Mouse (Mus musculus): Measurements from ENCODE around the gene Bmx. TPM values are rescaled to one million over a fixed set of nuclear protein-coding genes. Genes with fewer than 3 reads are reported as not detected.

The Bmx gene
- polyA plus RNA-seq (2014; fragmentation: Nextera tagmentation; extraction: Ambion mirVana): 0.87 and 0.91 TPM in 2 replicates

DNA sequence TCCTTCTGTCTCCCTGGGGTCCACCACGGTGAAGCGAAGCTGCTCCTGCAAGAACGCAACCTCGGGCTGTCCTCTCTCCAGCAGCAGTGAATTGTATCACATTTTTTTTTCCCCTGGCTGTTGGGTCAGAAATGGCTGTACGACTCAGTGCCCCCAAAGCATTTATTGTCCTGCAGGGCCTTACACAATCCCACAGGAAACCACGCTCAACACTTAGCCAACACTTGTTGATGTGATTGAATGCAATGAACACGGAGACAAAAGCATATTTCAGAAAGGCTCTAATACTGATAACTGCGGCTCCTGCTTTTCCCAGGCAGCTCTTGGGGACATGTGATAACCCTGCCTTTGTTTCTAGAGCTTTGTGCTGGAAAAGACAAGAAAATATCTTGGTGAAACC lies at the start of gene Bmx:
Bmx (minus strand) TSS at position 137 of the 400 bp plus-strand sequence.
- no peak for ATAC-seq (ENCODE audit: insufficient number of reproducible peaks, low FRiP score, low TSS enrichment, low read depth)
- DNase-seq (ENCODE audit: low spot score): peak; percentile 31
- Histone ChIP-seq H3K4me3 (ENCODE audit: low read depth, low read length) (no peak within 1 kb of the TSS), H3K4me1 (ENCODE audit: control insufficient read depth, insufficient read depth, low read length) (no peaks in the 10 kb centered on the region), H3K4me2 (ENCODE audit: low read depth, severe bottlenecking) (no peak within 1 kb of the TSS), H3K36me3 (ENCODE audit: control insufficient read depth, insufficient read depth, low read length) (no peaks in the 10 kb centered on the region), H3K27me3 (ENCODE audit: control insufficient read depth, insufficient read depth, low read length) (0 out of 2 replicates have a peak, but pooled peaks cover 6% of the 10 kb centered on the region), H3K9ac (ENCODE audit: low read length) (no peak within 1 kb of the TSS), H3K27ac (replicated peaks; ENCODE audit: low read depth, low read length) (no peak within 1 kb of the TSS), H3K9me3 (ENCODE audit: control insufficient read depth, low read length) (no peaks in the 10 kb centered on the region)
- 54% methylated on average over 8 of the region's 8 CpGs for whole genome bisulfite sequencing

DNA sequence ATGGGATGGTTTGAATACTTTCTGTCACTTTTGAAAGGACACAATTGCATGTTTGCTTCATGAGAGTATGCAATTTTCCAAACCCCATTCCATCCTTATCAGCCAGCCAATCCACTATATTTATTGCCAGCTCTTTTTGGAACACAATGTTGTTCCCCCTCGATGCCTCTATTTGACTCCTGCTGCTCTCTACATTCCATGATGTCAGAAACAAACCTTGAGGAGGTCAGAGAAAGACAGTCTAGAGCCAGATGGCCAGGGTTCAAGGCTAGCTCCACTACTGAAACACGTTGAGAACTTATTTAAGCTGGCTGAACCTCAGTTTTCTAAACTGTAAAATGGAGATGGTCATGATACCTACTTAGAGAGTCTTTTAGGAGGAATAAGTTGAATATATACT lies 48.3 kb upstream of the Bmx start:
- Histone ChIP-seq H3K27me3 (ENCODE audit: control insufficient read depth, insufficient read depth, low read length) (no peaks in the 10 kb centered on the region), H3K4me1 (ENCODE audit: control insufficient read depth, insufficient read depth, low read length) (no peaks in the 10 kb centered on the region)
- WGBS: 69% methylated on average over 2 of the region's 2 CpGs

DNA sequence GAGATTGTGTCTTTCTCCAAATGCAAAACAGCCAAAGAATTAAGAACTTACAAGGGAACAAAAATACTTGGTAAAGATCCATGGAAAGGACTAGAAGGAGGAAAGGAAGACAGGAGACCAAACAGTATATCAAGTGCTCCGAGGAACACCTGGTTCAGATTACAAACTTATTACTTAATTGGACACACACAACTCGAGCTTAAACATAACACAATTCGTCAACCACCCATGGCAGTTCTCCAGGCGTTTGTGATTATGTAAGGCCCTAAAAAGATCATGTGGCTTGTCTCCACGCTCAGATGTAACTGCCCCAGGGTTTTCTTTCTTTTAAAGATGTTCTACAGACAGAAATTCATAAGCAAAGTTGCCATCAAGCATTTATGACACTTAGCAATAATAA lies 33.2 kb upstream of the Bmx start:
- ATAC-seq (ENCODE audit: insufficient number of reproducible peaks, low FRiP score, low TSS enrichment, low read depth) (no peak), DNase-seq (ENCODE audit: low spot score) (no peak)
- no peaks in the 10 kb centered on the region for H3K36me3 ChIP-seq (ENCODE audit: control insufficient read depth, insufficient read depth, low read length)
- H3K4me3 ChIP-seq (ENCODE audit: low read depth, low read length): no peak overlapping the region
- 15% methylated on average over 5 of the region's 5 CpGs for WGBS
- H3K27ac ChIP-seq (replicated peaks; ENCODE audit: low read depth, low read length): no peak overlapping the region
- H3K9ac ChIP-seq (ENCODE audit: low read length): no peak overlapping the region
- no peaks in the 10 kb centered on the region; the same call in 1 of the 2 replicates for H3K27me3 ChIP-seq (ENCODE audit: control insufficient read depth, insufficient read depth, low read length)
- H3K9me3 ChIP-seq (ENCODE audit: control insufficient read depth, low read length): no peaks in the 10 kb centered on the region
- H3K4me1 ChIP-seq (ENCODE audit: control insufficient read depth, insufficient read depth, low read length): no peaks in the 10 kb centered on the region
- no peak overlapping the region for H3K4me2 ChIP-seq (ENCODE audit: low read depth, severe bottlenecking)

More for the DNA sequence above, 48.3 kb upstream of the Bmx start:
- no peak overlapping the region for H3K4me3 ChIP-seq (ENCODE audit: low read depth, low read length)
- H3K4me2 ChIP-seq (ENCODE audit: low read depth, severe bottlenecking): no peak overlapping the region
- H3K9me3 ChIP-seq (ENCODE audit: control insufficient read depth, low read length): no peaks in the 10 kb centered on the region
- no peak overlapping the region for H3K27ac ChIP-seq (replicated peaks; ENCODE audit: low read depth, low read length)
- ATAC-seq (ENCODE audit: insufficient number of reproducible peaks, low FRiP score, low TSS enrichment, low read depth) (no peak), DNase-seq (ENCODE audit: low spot score) (no peak)
- H3K36me3 ChIP-seq (ENCODE audit: control insufficient read depth, insufficient read depth, low read length): no peaks in the 10 kb centered on the region
- H3K9ac ChIP-seq (ENCODE audit: low read length): no peak overlapping the region

DNA sequence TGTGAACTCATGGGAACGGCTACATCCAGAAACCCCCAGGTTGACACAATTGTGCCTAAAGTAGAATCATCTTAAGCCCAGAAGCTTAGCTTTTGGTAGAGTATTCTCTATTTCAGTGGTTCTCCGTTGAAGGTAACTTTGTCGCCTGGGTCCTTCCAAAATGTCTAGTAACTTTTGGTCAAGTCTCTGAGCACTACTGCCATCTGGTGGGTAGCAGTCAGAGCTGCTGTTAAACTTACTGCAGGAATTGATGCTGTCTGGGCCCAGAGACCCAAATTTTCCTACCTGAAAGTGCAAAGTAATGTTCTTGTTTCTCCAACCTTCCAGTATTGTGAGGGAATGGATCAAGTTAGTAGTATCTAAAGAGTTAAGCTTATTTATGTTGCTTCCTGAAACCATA lies 29.1 kb upstream of the Bmx start:
- H3K4me2 ChIP-seq (ENCODE audit: low read depth, severe bottlenecking): no peak overlapping the region
- H3K36me3 ChIP-seq (ENCODE audit: control insufficient read depth, insufficient read depth, low read length): no peaks in the 10 kb centered on the region
- 65% methylated on average over 3 of the region's 3 CpGs for WGBS
- DNase-seq (ENCODE audit: low spot score): peak; percentile 26
- H3K27me3 ChIP-seq (ENCODE audit: control insufficient read depth, insufficient read depth, low read length): no peaks in the 10 kb centered on the region
- no peaks in the 10 kb centered on the region for H3K4me1 ChIP-seq (ENCODE audit: control insufficient read depth, insufficient read depth, low read length)
- no peaks in the 10 kb centered on the region for H3K9me3 ChIP-seq (ENCODE audit: control insufficient read depth, low read length)
- no peak overlapping the region for H3K27ac ChIP-seq (replicated peaks; ENCODE audit: low read depth, low read length)
- H3K4me3 ChIP-seq (ENCODE audit: low read depth, low read length): no peak overlapping the region
- ATAC-seq (ENCODE audit: insufficient number of reproducible peaks, low FRiP score, low TSS enrichment, low read depth): no peak
- no peak overlapping the region for H3K9ac ChIP-seq (ENCODE audit: low read length)

DNA sequence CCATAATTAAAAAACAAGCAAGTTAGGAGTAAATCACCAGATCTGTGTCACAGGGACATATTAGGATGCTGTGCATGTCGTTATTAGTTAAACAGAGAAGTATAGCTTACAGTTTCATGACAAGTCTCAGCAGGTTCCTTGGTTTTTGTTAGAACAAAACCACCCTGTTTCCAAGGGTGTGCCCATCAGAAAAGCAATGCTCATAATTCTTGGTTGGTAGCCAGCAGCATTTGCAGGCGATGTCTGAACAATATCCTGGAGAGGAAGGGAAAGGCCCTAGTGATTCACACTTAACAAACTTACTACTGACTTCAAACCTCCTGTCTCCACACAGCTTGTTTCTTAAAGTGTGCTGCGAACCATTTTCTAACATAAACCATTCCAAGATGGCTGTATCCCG lies 25.8 kb upstream of the Bmx start:
- DNase-seq (ENCODE audit: low spot score): no peak
- no peak for ATAC-seq (ENCODE audit: insufficient number of reproducible peaks, low FRiP score, low TSS enrichment, low read depth)
- WGBS: 89% methylated on average over 4 of the region's 4 CpGs
- Histone ChIP-seq H3K4me2 (ENCODE audit: low read depth, severe bottlenecking) (no peak overlapping the region), H3K27ac (replicated peaks; ENCODE audit: low read depth, low read length) (no peak overlapping the region), H3K4me1 (ENCODE audit: control insufficient read depth, insufficient read depth, low read length) (no peaks in the 10 kb centered on the region), H3K36me3 (ENCODE audit: control insufficient read depth, insufficient read depth, low read length) (no peaks in the 10 kb centered on the region), H3K27me3 (ENCODE audit: control insufficient read depth, insufficient read depth, low read length) (no peaks in the 10 kb centered on the region), H3K4me3 (ENCODE audit: low read depth, low read length) (no peak overlapping the region), H3K9me3 (ENCODE audit: control insufficient read depth, low read length) (no peaks in the 10 kb centered on the region), H3K9ac (ENCODE audit: low read length) (no peak overlapping the region)

DNA sequence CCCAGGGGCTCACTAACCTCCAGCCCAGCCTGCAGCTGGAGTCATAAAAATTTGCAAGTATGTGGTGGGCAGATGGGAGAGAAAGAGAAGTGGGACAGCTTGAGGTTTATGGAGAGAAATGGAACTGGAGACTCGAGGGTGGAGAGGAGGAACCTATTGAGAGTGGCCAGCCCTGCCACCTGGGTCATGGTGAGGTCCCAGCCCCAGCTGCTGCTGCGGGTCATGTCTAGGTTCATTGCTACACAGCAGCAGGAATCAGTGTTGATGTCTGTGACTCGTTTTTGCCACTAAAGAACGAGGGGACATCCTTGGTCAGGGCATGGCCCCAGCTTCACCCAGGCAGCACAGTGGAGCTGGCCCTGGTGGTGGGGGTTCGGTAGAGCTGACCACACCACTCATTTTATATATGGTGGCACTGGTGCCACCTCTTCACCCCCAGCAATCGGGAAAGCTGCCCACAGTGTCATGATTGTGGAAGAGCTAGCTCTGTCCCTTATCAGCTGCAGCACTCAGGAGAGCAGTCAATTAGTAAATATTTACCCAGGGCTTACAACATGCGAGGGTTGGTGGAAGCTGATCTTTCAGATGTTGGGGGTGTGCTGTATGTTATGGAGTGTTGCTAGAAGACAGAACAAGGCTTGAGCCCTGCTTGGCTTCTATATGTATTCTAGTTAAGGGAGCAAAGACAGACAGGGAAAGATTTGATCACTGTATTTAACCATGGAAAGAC lies 23.1 kb upstream of the Bmx start:
- Histone ChIP-seq H3K36me3 (ENCODE audit: control insufficient read depth, insufficient read depth, low read length) (no peaks in the 10 kb centered on the region), H3K4me2 (ENCODE audit: low read depth, severe bottlenecking) (no peak overlapping the region), H3K9me3 (ENCODE audit: control insufficient read depth, low read length) (no peaks in the 10 kb centered on the region), H3K9ac (ENCODE audit: low read length) (no peak overlapping the region), H3K4me3 (ENCODE audit: low read depth, low read length) (no peak overlapping the region), H3K4me1 (ENCODE audit: control insufficient read depth, insufficient read depth, low read length) (no peaks in the 10 kb centered on the region), H3K27ac (replicated peaks; ENCODE audit: low read depth, low read length) (no peak overlapping the region), H3K27me3 (ENCODE audit: control insufficient read depth, insufficient read depth, low read length) (no peaks in the 10 kb centered on the region)
- ATAC-seq (ENCODE audit: insufficient number of reproducible peaks, low FRiP score, low TSS enrichment, low read depth) (no peak), DNase-seq (ENCODE audit: low spot score) (no peak)
- WGBS: 68% methylated on average over 7 of the region's 7 CpGs

DNA sequence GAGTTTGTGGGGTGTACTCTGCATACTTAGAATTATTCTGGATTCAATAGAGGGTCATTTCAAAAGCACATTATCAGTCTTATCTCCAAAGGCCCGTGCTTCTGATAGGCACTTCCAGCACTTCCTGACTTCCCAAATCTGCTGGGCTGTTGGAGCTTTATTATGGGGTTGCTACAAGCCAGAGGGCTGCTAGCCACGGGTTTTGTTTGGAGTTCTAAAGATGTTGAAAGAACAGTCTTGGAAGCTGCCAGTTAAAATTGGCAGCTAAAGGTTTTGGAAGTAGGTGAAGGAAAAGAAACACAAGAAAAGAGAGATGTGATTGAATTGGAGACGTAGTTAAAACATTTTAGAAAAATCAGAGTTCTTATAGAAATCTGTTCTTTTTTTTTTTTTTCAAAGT lies 17.5 kb upstream of the Bmx start:
- no peak for ATAC-seq (ENCODE audit: insufficient number of reproducible peaks, low FRiP score, low TSS enrichment, low read depth)
- Histone ChIP-seq H3K9me3 (ENCODE audit: control insufficient read depth, low read length) (no peaks in the 10 kb centered on the region), H3K4me2 (ENCODE audit: low read depth, severe bottlenecking) (no peak overlapping the region), H3K36me3 (ENCODE audit: control insufficient read depth, insufficient read depth, low read length) (no peaks in the 10 kb centered on the region), H3K27ac (replicated peaks; ENCODE audit: low read depth, low read length) (no peak overlapping the region), H3K9ac (ENCODE audit: low read length) (no peak overlapping the region), H3K4me3 (ENCODE audit: low read depth, low read length) (no peak overlapping the region), H3K27me3 (ENCODE audit: control insufficient read depth, insufficient read depth, low read length) (no peaks in the 10 kb centered on the region), H3K4me1 (ENCODE audit: control insufficient read depth, insufficient read depth, low read length) (no peaks in the 10 kb centered on the region)
- no peak for DNase-seq (ENCODE audit: low spot score)
- 58% methylated on average over 3 of the region's 3 CpGs for WGBS

DNA sequence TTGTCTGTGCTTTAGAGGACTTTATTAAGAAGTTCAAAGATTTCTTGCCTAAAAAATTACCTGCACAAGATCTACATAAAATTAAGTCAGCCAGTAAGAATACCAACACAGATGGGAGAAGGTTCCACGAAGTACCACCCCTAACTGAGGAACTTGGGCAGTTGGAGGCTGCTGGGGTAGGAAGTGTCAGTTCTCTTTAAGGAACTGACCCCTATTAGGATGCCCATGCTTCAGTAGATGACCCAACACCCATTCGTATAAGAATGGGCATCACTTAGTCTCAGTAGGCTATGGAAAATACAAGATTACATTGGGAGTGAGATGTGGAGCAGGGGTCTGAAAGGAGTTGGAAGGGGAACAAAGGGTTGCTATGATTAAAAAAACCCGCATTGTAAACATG lies 12.6 kb upstream of the Bmx start:
- H3K4me1 ChIP-seq (ENCODE audit: control insufficient read depth, insufficient read depth, low read length): no peaks in the 10 kb centered on the region
- H3K9ac ChIP-seq (ENCODE audit: low read length): no peak overlapping the region
- H3K9me3 ChIP-seq (ENCODE audit: control insufficient read depth, low read length): no peaks in the 10 kb centered on the region
- no peak for ATAC-seq (ENCODE audit: insufficient number of reproducible peaks, low FRiP score, low TSS enrichment, low read depth)
- H3K27me3 ChIP-seq (ENCODE audit: control insufficient read depth, insufficient read depth, low read length): no peaks in the 10 kb centered on the region
- 91% methylated on average over 3 of the region's 3 CpGs for WGBS
- no peak for DNase-seq (ENCODE audit: low spot score)
- H3K36me3 ChIP-seq (ENCODE audit: control insufficient read depth, insufficient read depth, low read length): no peaks in the 10 kb centered on the region
- no peak overlapping the region for H3K4me2 ChIP-seq (ENCODE audit: low read depth, severe bottlenecking)
- H3K4me3 ChIP-seq (ENCODE audit: low read depth, low read length): no peak overlapping the region
- H3K27ac ChIP-seq (replicated peaks; ENCODE audit: low read depth, low read length): no peak overlapping the region
